Mouse (Mus musculus) testis, adult 2 months (tissue): ENCODE measurements around the gene Kif28.

ENCODE experiments used
- CTCF ChIP-seq: fragments of 200-500 bp; IDR thresholded peaks from 2 replicates; pipeline ENCODE4 v1.5.1; 2012; ENCODE audit warnings: low read depth, mild to moderate bottlenecking, inconsistent platforms, low read length, moderate library complexity; ENCODE audit not compliant: control insufficient read depth, insufficient read depth, insufficient replicate concordance
- POLR2A ChIP-seq: fragments of 200-500 bp; IDR thresholded peaks from 2 replicates; pipeline ENCODE4 v1.6.1; 2012; ENCODE audit warnings: low read depth, mild to moderate bottlenecking, inconsistent platforms, low read length, moderate library complexity; ENCODE audit not compliant: control insufficient read depth

DNA sequence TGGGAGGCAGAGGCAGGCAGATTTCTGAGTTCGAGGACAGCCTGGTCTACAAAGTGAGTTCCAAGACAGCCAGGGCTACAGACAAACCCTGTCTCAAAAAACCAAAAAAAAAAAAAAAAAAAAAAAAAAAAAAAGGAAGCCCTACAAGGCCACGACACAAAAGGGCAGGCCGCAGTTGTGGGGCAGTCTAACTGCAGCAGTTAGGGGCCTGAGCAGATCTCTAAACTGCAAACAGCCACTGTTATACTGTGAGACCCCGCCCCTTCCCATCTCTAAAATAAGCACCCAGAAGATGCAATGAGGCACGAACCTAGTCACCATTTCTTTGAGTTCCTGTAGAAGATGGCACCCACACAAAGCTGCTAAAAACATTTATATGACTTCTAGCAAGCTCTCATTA lies 40.4 kb upstream of the Kif28 start:
- TF ChIP-seq POLR2A, result no peak
- TF ChIP-seq CTCF, result no peak
